Mouse (Mus musculus) intestine, embryonic 15.5 days (tissue): Measurements from ENCODE around the gene Tmem95. TPM values are rescaled to one million over a fixed set of nuclear protein-coding genes. Genes with fewer than 3 reads are reported as not detected.

ENCODE experiments used
- ATAC-seq: fragments of 200-750 bp; cut with Nextera tagmentation; 2 replicates; pipeline ENCODE4 v1.8.0; 2017; ENCODE audit warnings: moderate TSS enrichment, moderate library complexity
- H3K27ac ChIP-seq: fragments of 300-500 bp; sonication (generic); 2 replicates; pipeline ENCODE4 v1.5.1; 2015; ENCODE audit warnings: mild to moderate bottlenecking, inconsistent platforms
- H3K27me3 ChIP-seq: fragments of 300-500 bp; sonication (generic); replicated peaks from 2 replicates; pipeline ENCODE4 v1.6.1; 2015; ENCODE audit warnings: inconsistent platforms
- H3K36me3 ChIP-seq: fragments of 300-500 bp; sonication (generic); 2 replicates; pipeline ENCODE4 v1.6.1; 2015; ENCODE audit warnings: inconsistent platforms
- H3K4me1 ChIP-seq: fragments of 300-500 bp; sonication (generic); replicated peaks from 2 replicates; pipeline ENCODE4 v1.6.1; 2015; ENCODE audit warnings: inconsistent platforms
- H3K4me2 ChIP-seq: fragments of 300-500 bp; sonication (generic); replicated peaks from 2 replicates; pipeline ENCODE4 v1.6.1; 2015; ENCODE audit warnings: mild to moderate bottlenecking, inconsistent platforms
- H3K4me3 ChIP-seq: fragments of 300-500 bp; sonication (generic); replicated peaks from 2 replicates; pipeline ENCODE4 v1.5.1; 2015; ENCODE audit warnings: inconsistent platforms
- H3K9ac ChIP-seq: fragments of 300-500 bp; sonication (generic); 2 replicates; pipeline ENCODE4 v1.6.1; 2015; ENCODE audit warnings: inconsistent platforms
- H3K9me3 ChIP-seq: fragments of 300-500 bp; sonication (generic); 2 replicates; pipeline ENCODE4 v1.6.1; 2016; ENCODE audit warnings: inconsistent platforms
- WGBS: fragments of 180-500 bp; shearing (Covaris S2); methylation state at CpG from one replicate; pipeline ENCODE4 v1.1.7; 2015; 5-methylcytosine and 5-hydroxymethylcytosine counted together
- polyA plus RNA-seq: library from polyadenylated mRNA; unstranded; fragments of >200 nt; fragmentation: Nextera tagmentation; extraction: Ambion mirVana; gene quantifications from 2 replicates; pipeline ENCODE4 v1.2.1, GENCODE M21; 2015

Gene Tmem95
- not detected in 2 replicates for polyA plus RNA-seq

DNA sequence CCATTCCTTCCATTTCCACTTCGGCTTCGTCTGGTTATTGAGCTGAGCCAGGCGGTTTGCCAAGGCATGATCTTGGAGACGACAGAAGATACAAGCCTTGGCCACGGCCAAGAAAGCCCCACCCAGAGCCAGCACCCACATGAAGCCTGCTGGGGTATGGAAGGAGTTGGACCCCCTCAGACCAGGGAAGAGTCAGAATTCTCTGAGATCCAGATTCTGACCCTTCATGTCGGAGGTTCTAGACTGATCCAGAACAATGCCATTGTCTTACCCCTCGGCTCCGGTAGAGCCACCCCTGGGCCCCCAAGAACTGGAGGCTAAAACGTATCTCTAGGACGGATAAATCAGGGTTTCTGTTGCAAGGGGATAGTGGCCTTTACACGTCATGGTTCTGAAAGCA, at the start of gene Tmem95:
Gene Tmem95 (minus strand): TSS at position 141 of the 400 bp plus-strand sequence.
- Histone ChIP-seq H3K36me3 (no peaks in the 10 kb centered on the region), H3K4me1 (peaks cover 27% of the 10 kb centered on the region), H3K27me3 (no peaks in the 10 kb centered on the region), H3K4me3 (no peak within 1 kb of the TSS; the same call in 1 of the 2 replicates), H3K4me2 (peak within 1 kb of the TSS; percentile 88), H3K9me3 (no peaks in the 10 kb centered on the region), H3K27ac (0 out of 2 replicates have a peak within 1 kb of the TSS, but pooled peaks have one; percentile 32), H3K9ac (0 out of 2 replicates have a peak within 1 kb of the TSS, but pooled peaks have one; percentile 1)
- no peak for ATAC-seq
- WGBS, result 86% methylated on average over 11 of the region's 11 CpGs

DNA sequence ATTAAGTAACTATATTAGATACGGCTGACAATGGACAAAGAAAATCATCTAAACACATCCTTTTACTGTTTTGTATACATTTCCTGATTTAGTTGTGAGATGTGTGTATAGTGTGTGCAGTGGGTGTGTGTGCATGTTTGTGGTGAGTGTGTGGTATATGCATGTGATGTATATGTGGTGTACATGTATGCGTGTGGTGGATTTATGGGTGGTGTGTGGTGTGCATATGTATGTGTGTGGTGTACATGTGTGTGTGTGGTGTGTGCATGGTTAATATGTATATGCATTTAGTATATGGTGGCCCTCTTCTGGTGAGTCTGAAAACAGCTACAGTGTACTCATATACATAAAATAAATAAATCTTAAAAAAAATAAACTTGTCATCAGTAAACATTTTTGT, 49.7 kb upstream of the Tmem95 start:
- no peak overlapping the region for H3K4me3 ChIP-seq
- no peak for ATAC-seq
- H3K27me3 ChIP-seq, result no peaks in the 10 kb centered on the region
- no peak overlapping the region for H3K4me2 ChIP-seq
- no peak overlapping the region for H3K9ac ChIP-seq
- H3K4me1 ChIP-seq, result 0 out of 2 replicates have a peak, but pooled peaks cover 2% of the 10 kb centered on the region
- H3K27ac ChIP-seq, result no peak overlapping the region
- no peaks in the 10 kb centered on the region for H3K9me3 ChIP-seq
- H3K36me3 ChIP-seq, result no peaks in the 10 kb centered on the region
- WGBS, result 96% methylated on average over 2 of the region's 2 CpGs

DNA sequence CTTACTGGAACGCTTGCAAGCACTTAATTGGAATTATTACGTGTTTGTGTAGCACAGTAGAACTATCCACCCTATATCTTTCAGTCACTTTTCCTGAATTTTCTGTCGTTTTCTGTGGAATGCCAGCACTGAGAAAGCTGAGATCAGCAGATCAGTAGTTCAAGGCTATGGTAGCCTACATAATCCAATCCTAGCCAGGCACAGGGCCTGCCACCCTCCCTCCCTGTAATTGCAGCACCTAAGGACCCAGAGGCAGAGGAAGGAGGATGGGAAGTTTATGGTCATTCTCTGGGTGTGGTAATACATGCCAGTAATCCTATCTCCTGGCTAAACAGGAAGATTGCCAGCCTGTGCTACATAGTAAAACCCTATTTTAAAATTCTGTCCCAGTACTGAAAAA, 45.0 kb upstream of the Tmem95 start:
- 60% methylated on average over 3 of the region's 3 CpGs for whole genome bisulfite sequencing
- Histone ChIP-seq H3K4me1 (peaks cover 13% of the 10 kb centered on the region), H3K27ac (peak overlapping the region; percentile 36; the same call in 1 of the 2 replicates), H3K9me3 (no peaks in the 10 kb centered on the region), H3K9ac (no peak overlapping the region), H3K4me2 (peak overlapping the region; percentile 60; the same call in 1 of the 2 replicates), H3K4me3 (no peak overlapping the region), H3K27me3 (no peaks in the 10 kb centered on the region), H3K36me3 (peaks cover 10% of the 10 kb centered on the region)
- no peak for ATAC-seq

DNA sequence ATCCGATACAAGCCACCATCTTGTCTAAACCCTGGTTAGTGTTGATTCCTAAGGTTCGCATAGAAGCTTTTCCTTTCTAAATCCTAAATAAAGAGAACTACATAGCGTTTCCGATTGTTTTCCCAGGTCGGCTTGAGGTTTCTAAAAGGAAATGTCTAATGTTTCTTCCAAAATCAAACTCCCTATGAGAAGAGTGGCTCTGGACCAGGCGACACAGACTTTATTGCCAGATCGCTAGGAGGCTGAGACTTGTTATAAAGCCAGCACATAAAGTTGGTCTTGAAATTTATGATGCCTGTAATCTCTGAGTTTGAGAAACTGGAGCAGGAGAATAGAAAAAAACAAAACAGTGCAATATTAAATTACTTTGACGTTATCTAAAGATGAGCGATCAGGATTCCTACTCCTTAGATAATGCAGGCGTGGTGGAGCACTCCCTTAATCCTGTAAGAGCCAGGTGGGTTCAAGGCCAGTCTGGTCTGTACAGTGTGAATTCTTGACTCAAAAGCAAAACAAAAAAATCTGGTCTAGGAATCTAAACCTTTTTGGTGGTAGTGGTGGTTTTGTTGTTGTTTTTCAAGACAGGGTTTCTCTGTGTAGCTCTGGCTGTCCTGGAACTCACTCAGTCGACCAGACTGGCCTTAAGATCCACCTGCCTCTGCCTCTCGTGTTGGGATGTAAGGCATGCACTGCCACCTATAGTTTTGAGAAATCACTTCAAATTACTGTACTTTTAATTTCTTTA, 44.4 kb upstream of the Tmem95 start:
- Histone ChIP-seq H3K4me2 (peak overlapping the region; percentile 60), H3K27ac (peak overlapping the region; percentile 98), H3K27me3 (no peaks in the 10 kb centered on the region), H3K9ac (peak overlapping the region; percentile 55), H3K9me3 (no peaks in the 10 kb centered on the region), H3K4me3 (peak overlapping the region; percentile 83), H3K36me3 (peaks cover 11% of the 10 kb centered on the region), H3K4me1 (peaks cover 13% of the 10 kb centered on the region)
- 3% methylated on average over 12 of the region's 12 CpGs for WGBS
- ATAC-seq, result no peak

DNA sequence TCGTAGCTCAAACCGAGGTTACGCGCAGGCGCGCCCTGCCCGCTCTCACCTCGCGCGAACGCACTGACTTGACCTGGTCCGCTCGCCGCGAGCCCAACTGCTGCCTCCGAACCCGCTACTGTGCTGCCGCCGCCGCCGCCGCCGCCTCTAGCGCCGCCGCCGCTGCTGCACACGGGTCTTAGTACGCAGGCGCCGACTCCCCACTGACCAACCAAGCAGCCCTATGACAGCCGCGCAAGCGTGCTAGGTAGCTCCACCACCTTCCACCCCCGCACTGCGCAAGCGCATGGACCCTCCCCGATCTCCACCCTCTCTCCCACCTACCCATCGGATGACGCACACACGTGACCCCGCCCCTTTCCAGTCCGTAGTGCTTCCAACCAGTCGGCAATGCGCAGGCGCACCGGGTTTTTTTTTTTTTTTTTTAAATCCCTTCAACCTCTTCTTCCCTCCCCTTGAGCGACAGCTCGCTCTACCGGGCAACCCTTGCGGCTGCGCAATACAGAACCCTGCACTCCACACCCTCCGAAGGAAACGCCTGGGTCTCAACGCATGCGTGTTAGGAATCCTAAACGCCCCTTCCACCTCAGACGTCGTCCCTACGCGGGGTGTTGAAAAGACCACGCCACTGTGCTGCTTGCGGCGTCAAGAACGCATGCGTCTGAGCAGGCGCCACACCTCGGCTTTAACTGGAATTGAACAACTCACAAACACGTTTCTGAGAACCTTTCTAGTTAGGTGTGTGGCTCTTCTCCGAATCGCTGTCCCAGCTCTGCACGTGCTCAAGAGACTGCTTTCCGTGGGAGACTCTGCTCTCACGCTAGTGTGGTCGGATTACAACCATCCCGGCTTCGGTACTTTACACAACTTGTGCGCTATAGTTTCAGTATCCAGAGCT, 43.5 kb upstream of the Tmem95 start, which contains the start of gene Eif5a:
Gene Eif5a (minus strand): TSS at position 845 of the 898 bp plus-strand sequence.
- peak; percentile 97 for ATAC-seq
- Histone ChIP-seq H3K4me2 (peak within 1 kb of the TSS; percentile 78), H3K27ac (peak within 1 kb of the TSS; percentile 98), H3K4me1 (peaks cover 14% of the 10 kb centered on the region), H3K9ac (peak within 1 kb of the TSS; percentile 93), H3K4me3 (peak within 1 kb of the TSS; percentile 83), H3K27me3 (no peaks in the 10 kb centered on the region), H3K36me3 (peaks cover 16% of the 10 kb centered on the region), H3K9me3 (no peaks in the 10 kb centered on the region)
- WGBS, result under 1% methylated on average over 78 of the region's 78 CpGs

DNA sequence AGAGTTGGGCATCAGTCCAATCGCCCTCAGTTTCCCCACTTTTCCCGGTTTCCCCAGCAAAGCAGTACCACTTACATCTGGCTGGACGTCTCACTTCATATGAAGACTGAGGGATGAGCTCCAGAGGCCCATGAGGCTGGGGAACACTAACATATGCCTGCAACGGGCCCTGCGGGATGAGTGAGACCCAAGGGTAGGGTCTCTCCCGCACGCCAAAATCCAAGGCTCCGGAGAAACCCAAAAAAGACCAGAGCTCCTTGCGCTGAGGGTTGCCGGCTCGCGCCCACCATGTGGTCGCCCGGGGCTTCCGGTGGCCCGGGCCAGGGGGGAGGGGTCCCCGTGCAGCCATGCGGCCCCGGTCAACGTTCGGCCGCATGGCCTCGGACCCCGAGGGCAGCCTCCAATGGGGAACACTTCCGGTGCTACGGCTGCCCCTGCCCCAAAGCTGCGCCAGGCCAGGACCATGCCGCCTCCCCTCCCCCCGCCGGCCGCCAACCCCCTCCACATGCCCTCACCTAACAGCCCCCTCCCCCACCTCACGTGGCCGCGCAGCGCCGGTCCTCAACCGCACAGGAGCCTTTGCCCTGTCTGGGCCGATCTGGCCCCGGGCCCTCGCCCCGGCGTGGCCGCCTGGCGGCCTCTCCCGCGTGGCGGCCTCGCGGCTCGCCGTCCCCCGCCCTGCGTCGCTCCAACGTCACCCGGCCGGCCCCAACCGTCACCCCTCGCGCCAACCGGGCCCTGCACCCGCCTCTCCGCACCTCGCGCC, 42.6 kb upstream of the Tmem95 start:
- Histone ChIP-seq H3K4me3 (peak overlapping the region; percentile 83), H3K4me2 (peak overlapping the region; percentile 78), H3K9me3 (no peaks in the 10 kb centered on the region), H3K27ac (peak overlapping the region; percentile 98), H3K4me1 (peaks cover 23% of the 10 kb centered on the region), H3K9ac (peak overlapping the region; percentile 93), H3K36me3 (peaks cover 25% of the 10 kb centered on the region), H3K27me3 (no peaks in the 10 kb centered on the region)
- under 1% methylated on average over 63 of the region's 65 CpGs for WGBS
- ATAC-seq, result peak; percentile 27

DNA sequence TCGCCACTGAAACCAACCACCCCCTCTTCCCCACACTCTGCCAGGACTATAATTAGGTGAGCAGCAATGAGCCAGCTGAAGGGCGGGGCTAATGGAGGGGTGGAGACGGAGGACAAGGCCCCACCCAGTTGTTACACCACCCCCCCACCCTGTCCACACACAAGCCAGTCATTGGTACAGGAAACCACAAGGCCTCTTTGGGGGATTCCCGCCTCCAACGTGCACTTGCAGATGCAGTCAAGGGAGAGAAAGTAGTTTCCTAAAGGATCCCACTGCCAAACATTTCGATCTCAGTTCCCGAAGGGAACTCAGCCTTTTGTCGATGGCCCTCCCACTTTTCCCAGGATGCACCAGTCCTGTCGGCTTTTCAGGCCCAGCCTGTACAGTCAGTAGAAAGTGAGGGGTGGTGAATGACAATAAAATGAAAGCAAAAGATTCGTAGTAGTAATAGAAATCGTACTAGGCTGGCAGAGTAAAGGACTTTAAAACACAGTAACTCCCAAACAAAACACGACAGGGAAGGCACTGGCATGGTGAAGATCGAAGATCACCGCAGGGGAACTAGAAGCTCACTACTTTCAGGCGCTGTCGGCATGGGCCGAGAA, 41.9 kb upstream of the Tmem95 start:
- peaks cover 28% of the 10 kb centered on the region for H3K4me1 ChIP-seq
- H3K4me2 ChIP-seq, result peak overlapping the region; percentile 78
- under 1% methylated on average over 17 of the region's 17 CpGs for WGBS
- H3K9ac ChIP-seq, result peak overlapping the region; percentile 93
- peak overlapping the region; percentile 83 for H3K4me3 ChIP-seq
- peak overlapping the region; percentile 98 for H3K27ac ChIP-seq
- ATAC-seq, result peak; percentile 40
- no peaks in the 10 kb centered on the region for H3K9me3 ChIP-seq
- no peaks in the 10 kb centered on the region for H3K27me3 ChIP-seq
- peaks cover 25% of the 10 kb centered on the region for H3K36me3 ChIP-seq

DNA sequence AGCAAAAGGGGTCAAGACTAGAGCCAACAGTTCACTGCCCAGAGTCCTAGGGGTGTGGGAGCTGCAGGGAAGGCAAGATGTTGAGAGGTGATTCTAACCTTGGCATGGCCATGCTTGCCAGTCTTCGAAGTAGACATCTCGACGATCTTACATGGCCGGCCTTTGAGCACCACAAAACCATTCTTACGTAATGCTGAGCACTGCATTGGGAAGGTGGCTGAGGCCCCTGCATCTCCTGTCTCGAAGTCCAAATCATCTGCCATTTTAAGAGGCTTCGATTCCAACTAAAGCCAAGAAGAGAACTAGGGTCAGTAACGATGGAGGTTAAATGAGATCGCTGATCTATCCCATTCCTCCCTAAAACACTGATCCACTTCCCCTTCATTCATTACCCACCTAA, 41.2 kb upstream of the Tmem95 start:
- Histone ChIP-seq H3K9ac (peak overlapping the region; percentile 93; the same call in 1 of the 2 replicates), H3K4me1 (peaks cover 33% of the 10 kb centered on the region), H3K4me2 (peak overlapping the region; percentile 78), H3K27ac (no peak overlapping the region), H3K4me3 (peak overlapping the region; percentile 83), H3K36me3 (peaks cover 25% of the 10 kb centered on the region), H3K9me3 (no peaks in the 10 kb centered on the region), H3K27me3 (no peaks in the 10 kb centered on the region)
- 78% methylated on average over 9 of the region's 9 CpGs for WGBS
- no peak for ATAC-seq

DNA sequence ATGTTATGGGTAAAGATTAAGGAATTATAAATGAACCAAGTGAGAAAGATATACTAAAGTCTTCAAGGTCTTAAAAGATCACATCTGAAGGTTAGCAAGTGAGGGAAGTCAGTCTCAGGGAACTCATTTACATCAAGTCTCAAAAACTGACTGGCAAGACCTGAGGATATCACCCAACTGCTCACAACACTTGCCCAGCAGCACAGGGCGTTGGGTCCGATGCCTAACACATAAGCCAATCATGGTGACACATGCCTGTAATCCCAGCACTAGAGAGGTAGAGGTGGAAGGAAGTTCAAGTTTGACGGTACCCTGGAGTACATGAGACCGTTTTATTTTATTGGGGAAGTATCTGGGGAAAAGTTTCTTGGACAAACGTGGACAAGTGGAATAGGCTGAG, 40.3 kb upstream of the Tmem95 start:
- Histone ChIP-seq H3K4me1 (peaks cover 39% of the 10 kb centered on the region), H3K9ac (no peak overlapping the region), H3K4me3 (no peak overlapping the region), H3K27ac (no peak overlapping the region), H3K9me3 (no peaks in the 10 kb centered on the region), H3K36me3 (peaks cover 25% of the 10 kb centered on the region), H3K4me2 (no peak overlapping the region), H3K27me3 (no peaks in the 10 kb centered on the region)
- ATAC-seq, result no peak
- WGBS, result 81% methylated on average over 5 of the region's 5 CpGs

DNA sequence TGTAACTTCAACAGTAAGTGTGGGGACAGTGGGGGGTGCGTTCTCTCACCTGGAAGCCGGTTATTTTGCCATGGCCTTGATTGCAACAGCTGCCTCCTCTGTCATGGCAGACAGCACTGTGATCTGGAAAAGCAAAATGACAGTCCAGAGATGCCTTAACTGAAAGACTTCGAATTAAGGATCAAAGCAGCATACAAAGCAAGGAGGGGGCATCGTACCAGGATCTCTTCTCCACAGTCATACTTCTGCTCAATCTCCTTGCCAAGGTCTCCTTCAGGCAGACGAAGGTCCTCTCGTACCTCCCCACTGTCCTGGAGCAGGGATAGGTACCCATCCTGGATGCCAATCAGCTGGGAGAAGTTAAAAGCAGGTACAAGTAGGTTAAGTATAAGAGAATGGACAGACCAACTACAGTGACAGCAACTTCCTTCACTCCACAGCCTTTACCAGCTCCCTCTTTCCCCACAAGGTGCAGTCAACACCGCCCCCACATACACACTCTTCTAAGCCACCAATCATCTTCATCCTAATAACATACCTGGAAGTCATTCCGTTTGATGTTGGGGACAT, 39.6 kb upstream of the Tmem95 start:
- H3K27ac ChIP-seq, result no peak overlapping the region
- H3K9me3 ChIP-seq, result no peaks in the 10 kb centered on the region
- no peak overlapping the region for H3K4me2 ChIP-seq
- H3K27me3 ChIP-seq, result no peaks in the 10 kb centered on the region
- H3K9ac ChIP-seq, result no peak overlapping the region
- H3K4me3 ChIP-seq, result no peak overlapping the region
- peaks cover 38% of the 10 kb centered on the region for H3K4me1 ChIP-seq
- WGBS, result 83% methylated on average over 8 of the region's 8 CpGs
- ATAC-seq, result no peak
- peaks cover 27% of the 10 kb centered on the region for H3K36me3 ChIP-seq
